Mouse (Mus musculus): ENCODE results near the gene Tspan9. TPM values are rescaled to one million over a fixed set of nuclear protein-coding genes. Genes with fewer than 3 reads are reported as not detected.

The Tspan9 gene
- polyA plus RNA-seq (2017; shearing (Covaris generic)), result under 1 TPM; 0.41 to 0.44 TPM

GRCm38 (mm10) chr6:128143390-128144020, at the start of gene Tspan9:
Gene Tspan9, minus strand, starts transcription at chr6:128143594.
- no peak for ATAC-seq

- ATAC-seq, result no peak
Observed at GRCm38 (mm10) chr6:128183521-128183920, 40.1 kb upstream of the Tspan9 start.

- no peak for ATAC-seq
Observed at GRCm38 (mm10) chr6:128181176-128181575, 37.8 kb upstream of the Tspan9 start.

GRCm38 (mm10) chr6:128179651-128180050, 36.3 kb upstream of the Tspan9 start:
- ATAC-seq, result no peak

- no peak for ATAC-seq
Observed at GRCm38 (mm10) chr6:128179247-128179646, 35.9 kb upstream of the Tspan9 start.

- no peak for ATAC-seq
Observed at GRCm38 (mm10) chr6:128178681-128179080, 35.3 kb upstream of the Tspan9 start.

- no peak for ATAC-seq
Observed at GRCm38 (mm10) chr6:128168785-128169679, 25.6 kb upstream of the Tspan9 start.

- ATAC-seq, result no peak
Observed at GRCm38 (mm10) chr6:128165564-128165963, 22.2 kb upstream of the Tspan9 start.

- no peak for ATAC-seq
Observed at GRCm38 (mm10) chr6:128164632-128165031, 21.2 kb upstream of the Tspan9 start.

GRCm38 (mm10) chr6:128159092-128159491, 15.7 kb upstream of the Tspan9 start:
- ATAC-seq, result no peak

- ATAC-seq, result no peak
Observed at GRCm38 (mm10) chr6:128158031-128158430, 14.6 kb upstream of the Tspan9 start.

- no peak for ATAC-seq
Observed at GRCm38 (mm10) chr6:128156476-128156875, 13.1 kb upstream of the Tspan9 start.

- ATAC-seq, result no peak
Observed at GRCm38 (mm10) chr6:128155935-128156334, 12.5 kb upstream of the Tspan9 start.

GRCm38 (mm10) chr6:128145765-128146164, 2.4 kb upstream of the Tspan9 start:
- ATAC-seq, result no peak

- ATAC-seq, result no peak
Observed at GRCm38 (mm10) chr6:128142369-128143278, 770 bp downstream of the Tspan9 start.

GRCm38 (mm10) chr6:128140724-128141123, 2.7 kb downstream of the Tspan9 start:
- no peak for ATAC-seq

- no peak for ATAC-seq
Observed at GRCm38 (mm10) chr6:128137855-128138254, 5.5 kb downstream of the Tspan9 start.

- ATAC-seq, result no peak
Observed at GRCm38 (mm10) chr6:128136654-128137053, 6.7 kb downstream of the Tspan9 start.

- ATAC-seq, result no peak
Observed at GRCm38 (mm10) chr6:128135459-128135858, 7.9 kb downstream of the Tspan9 start.

GRCm38 (mm10) chr6:128135006-128135405, 8.4 kb downstream of the Tspan9 start:
- no peak for ATAC-seq

GRCm38 (mm10) chr6:128134196-128134924, 9.0 kb downstream of the Tspan9 start:
- no peak for ATAC-seq

- no peak for ATAC-seq
Observed at GRCm38 (mm10) chr6:128133679-128134191, 9.7 kb downstream of the Tspan9 start.
